Mouse (Mus musculus) ES-Bruce4 (cell line): ENCODE results near the gene Dlgap1.

Experiments
- CTCF ChIP-seq: IDR thresholded peaks from one replicate; pipeline ENCODE4 v1.8.1; 2011; ENCODE audit warnings: low read depth, low read length
- EP300 ChIP-seq: IDR thresholded peaks from 2 replicates; pipeline ENCODE4 v1.6.1; 2011; ENCODE audit warnings: low read depth, low read length; ENCODE audit not compliant: insufficient read depth
- POLR2A ChIP-seq: IDR thresholded peaks from one replicate; pipeline ENCODE4 v1.8.1; 2011; ENCODE audit warnings: low read length; ENCODE audit not compliant: insufficient read depth

GRCm38 (mm10) chr17:70866538-70867114 lies 897.8 kb downstream of the Dlgap1 start:
- peak; percentile 37 for TF ChIP-seq CTCF
- no peak for TF ChIP-seq POLR2A
- peak; percentile 89 for TF ChIP-seq EP300
